Mouse (Mus musculus) embryonic fibroblast, embryonic 13.5 days (primary cell): ENCODE results near the gene Bloc1s5. TPM values are rescaled to one million over a fixed set of nuclear protein-coding genes. Genes with fewer than 3 reads are reported as not detected.

Source experiments
- H3K27ac ChIP-seq: 2 replicates; pipeline ENCODE4 v1.5.1; 2012; ENCODE audit warnings: low read length, control low read depth, inconsistent platforms; ENCODE audit not compliant: insufficient read depth
- H3K4me1 ChIP-seq: 2 replicates; pipeline ENCODE4 v1.6.1; 2011; ENCODE audit warnings: low read length; ENCODE audit not compliant: control insufficient read depth, insufficient read depth
- H3K4me3 ChIP-seq: 2 replicates; pipeline ENCODE4 v1.5.1; 2011; ENCODE audit warnings: mild to moderate bottlenecking, control low read depth, low read length; ENCODE audit not compliant: insufficient read depth
- CTCF ChIP-seq: IDR thresholded peaks from 2 replicates; pipeline ENCODE4 v1.5.1; 2011; ENCODE audit warnings: mild to moderate bottlenecking, control low read depth, low read length, moderate library complexity, borderline replicate concordance; ENCODE audit not compliant: insufficient read depth
- POLR2A ChIP-seq: IDR thresholded peaks from 2 replicates; pipeline ENCODE4 v1.6.1; 2011; ENCODE audit warnings: low read depth, mild to moderate bottlenecking, control low read depth, low read length, moderate library complexity
- polyA plus RNA-seq: library from polyadenylated mRNA; stranded (reverse); fragments of >200 nt; gene quantifications from 2 replicates; pipeline ENCODE4 v1.2.4, GENCODE M21; 2011; ENCODE audit warnings: low read depth; ENCODE audit not compliant: missing spikeins, insufficient read length

The Bloc1s5 gene
- polyA plus RNA-seq, 1 experiment: 6.7 TPM

DNA sequence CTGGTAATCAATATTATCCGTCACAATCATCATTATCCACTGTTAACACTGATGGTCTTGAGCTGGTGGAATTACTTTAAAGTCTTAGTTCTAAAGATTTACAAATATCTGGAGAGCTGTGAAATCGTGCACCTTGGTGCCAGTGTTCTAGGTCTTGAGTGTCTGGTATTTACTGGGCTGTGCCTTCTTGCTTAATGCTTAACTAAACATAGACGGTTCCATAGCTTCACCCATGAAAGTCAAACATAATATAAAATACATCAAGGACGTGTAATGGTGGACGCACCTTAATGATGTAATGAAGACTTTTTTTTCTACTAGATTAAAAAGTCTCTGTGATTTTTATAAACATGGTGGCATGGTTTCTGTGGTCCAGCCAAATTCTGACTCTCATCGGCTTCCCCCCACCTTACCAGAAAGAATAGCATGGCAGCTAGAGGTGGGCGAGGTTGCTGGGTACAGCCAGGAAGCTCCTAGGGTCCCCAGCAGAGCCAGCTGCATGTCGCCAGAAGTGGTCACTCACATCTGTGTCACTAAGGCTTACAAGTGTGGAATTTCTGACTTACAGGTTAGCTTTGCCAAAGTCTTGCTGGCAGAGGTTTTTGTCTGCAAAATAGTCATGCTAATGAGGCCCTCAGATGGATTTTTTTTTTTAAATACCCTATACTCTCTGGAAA lies 90.0 kb downstream of the Bloc1s5 start:
- H3K4me3 ChIP-seq: no peak overlapping the region
- TF ChIP-seq POLR2A (no peak), CTCF (no peak)
- H3K27ac ChIP-seq: no peak overlapping the region
- no peaks in the 10 kb centered on the region for H3K4me1 ChIP-seq

DNA sequence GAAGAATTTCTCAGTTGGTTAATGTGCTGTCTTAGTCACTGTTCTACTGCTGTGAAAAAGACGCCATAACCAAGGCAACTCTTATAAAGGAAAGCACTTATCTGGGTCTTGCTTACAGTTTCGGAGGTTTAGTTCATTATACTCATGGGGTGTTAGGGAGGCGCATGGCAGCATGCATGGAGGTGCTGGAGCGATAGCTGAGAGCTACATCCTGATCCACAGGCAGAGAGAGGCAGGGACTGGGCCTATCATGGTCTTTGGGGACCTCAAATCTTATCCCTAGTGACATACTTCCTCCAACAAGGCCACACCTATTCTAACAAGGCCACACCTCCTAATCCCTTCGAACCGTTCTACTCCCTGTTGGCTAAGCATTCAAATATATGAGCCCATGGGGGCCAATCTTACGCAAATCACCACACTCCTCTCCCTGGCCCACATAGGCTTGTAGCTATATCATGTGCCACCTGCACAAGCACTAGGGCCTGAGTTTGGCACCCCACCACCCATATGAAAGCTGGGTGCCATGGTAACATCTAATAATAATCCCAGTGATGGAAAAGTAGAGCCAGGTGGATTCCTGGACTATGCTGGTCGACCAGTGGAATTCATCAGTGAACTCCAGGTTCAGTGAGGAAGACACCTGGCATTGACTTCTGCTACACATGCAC lies 91.3 kb downstream of the Bloc1s5 start:
- H3K4me3 ChIP-seq: no peak overlapping the region
- TF ChIP-seq CTCF: no peak
- no peak for TF ChIP-seq POLR2A
- no peak overlapping the region for H3K27ac ChIP-seq
- H3K4me1 ChIP-seq: no peaks in the 10 kb centered on the region

Other genes starting within 250 kb of the Bloc1s5 start
- 315 and 331 TPM in 2 replicates for gene Txndc5, start 106.3 kb downstream of the Bloc1s5 start, polyA plus RNA-seq
- gene Eef1e1, start 23.9 kb upstream of the Bloc1s5 start, polyA plus RNA-seq: 36.3 and 44.8 TPM in 2 replicates